Mouse (Mus musculus): Measurements from ENCODE around the gene Foxp1. TPM values are rescaled to one million over a fixed set of nuclear protein-coding genes. Genes with fewer than 3 reads are reported as not detected.

Foxp1 gene
- total RNA-seq (2021) = 10 to 100 TPM; 35.8 to 46.8 TPM
- long read RNA-seq, experiment 1, partial matches to known transcripts = 1 of 7 reads
- long read RNA-seq, experiment 1, other reads (novel, unspliced or antisense) = 6 of 7 reads
- long read RNA-seq, experiment 2, partial matches to known transcripts = 1 of 11 reads
- long read RNA-seq, experiment 2, other reads (novel, unspliced or antisense) = 10 of 11 reads

DNA sequence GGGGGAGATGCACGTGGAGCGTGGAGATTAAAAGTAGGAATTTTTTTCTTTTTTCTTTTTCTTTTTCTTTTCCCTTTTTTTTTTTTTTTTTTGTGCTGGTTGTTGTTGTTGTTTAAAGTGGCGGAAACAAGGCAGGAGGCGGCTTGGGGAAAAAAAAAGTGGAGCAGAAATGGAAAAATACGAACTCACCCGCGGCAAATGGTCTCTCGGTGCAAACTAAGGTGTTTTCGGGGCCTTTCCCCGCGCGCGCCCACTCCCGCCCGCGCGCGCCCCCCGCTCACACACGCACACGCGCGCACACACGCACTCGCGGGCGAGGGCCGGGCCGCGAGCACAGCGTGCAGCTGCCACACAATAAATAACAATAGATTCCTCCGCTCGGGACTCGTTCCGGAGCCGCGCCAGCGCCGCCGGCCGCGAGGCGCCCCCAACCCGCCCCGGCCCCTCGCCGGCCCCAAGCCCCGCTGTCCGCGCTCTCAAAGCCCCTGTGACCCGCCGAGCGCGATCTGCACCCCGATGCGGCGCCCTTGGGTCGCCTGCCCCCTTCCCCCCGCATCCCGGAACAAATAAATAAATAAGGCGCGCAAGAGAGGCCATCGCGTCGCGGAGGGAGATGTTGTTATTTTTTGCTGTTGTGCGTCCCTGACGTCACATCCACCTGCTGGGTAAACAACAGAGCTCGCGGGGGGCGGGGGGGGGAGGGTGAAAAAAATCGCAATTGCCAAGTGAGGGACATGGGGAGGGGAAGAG lies at the start of gene Foxp1:
Foxp1 (minus strand) TSS at position 363 of the 750 bp plus-strand sequence.
- peak; percentile 73 to 76 for DNase-seq (ENCODE audit: low spot score in 2 of 2)

DNA sequence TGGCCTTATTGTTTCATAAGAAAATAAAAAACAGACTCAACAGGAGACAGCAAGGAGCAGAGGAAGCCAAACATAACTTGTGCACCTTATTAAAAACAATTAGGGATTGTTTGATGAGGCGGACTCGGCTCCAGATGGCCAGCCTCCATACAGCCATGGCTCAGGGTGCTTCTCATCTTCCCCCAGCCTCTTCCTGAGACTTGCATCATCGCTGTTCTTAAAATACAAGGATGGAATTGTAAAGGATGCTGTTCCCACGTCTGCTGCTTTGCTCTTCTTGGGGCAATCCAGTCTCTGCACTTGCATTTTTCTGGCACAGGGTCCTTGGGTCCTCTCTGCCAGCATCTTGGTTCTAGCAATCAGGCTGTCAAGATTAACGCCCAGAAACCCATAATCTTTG lies 49.5 kb upstream of the Foxp1 start:
- no peak for DNase-seq (ENCODE audit: low spot score in 2 of 2)

DNA sequence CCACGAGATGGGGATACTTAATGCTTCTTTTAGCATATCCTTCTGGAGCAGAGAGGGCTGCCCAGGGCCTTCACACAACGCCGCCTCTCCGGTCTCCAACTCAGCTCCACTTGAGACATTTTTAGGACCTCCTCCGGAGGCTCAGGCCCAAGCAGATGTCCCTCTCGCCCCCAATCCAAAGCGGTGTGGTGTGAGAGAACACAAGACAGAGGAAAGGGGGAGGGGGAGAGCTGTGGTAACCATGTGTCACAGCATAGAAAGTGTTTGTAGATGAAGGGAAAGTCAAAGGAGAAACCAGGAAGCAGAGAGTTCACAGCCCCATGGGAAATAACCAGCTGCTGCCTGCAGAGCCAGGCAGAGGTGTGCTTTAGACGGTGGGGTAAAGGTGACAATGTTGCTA lies 44.4 kb upstream of the Foxp1 start:
- DNase-seq (ENCODE audit: low spot score in 2 of 2) = no peak

DNA sequence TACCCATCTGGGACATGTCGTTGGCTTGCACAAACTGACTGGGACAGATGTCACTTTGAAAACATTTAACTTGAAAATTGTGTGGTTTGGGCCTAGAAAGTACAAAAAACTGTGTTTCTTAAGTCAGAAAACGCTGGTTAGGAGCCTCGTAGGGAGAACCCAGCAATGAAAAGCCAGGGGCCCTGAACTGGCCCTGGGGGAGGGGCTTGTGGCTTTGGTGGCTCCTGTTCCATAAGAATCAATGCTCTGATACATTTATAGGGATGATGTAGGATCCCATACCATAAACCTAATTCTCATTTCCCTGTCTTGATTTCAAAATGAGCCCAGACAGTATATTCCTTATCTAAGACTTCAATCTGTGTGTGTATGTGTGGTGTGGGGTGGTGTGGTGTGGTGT lies 42.2 kb upstream of the Foxp1 start:
- DNase-seq (ENCODE audit: low spot score in 2 of 2) = no peak

DNA sequence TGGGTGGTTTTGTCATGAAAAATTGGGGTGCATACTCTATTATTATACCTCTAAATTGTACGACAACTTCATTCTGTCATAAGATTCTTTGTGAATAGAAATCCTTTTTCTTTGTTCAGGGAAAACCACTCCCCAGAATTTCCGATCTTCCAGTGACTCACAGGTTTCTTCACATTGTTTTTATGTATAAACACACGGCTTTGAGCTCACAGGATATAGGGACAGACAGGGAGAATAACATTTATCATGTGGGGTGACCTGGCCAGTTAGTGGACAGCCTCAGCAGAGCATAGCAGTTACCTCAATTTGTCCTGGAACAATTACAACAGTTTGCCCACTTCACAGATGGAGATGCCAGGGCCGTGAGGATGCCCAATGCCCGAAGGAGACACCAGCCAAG lies 34.4 kb upstream of the Foxp1 start:
- no peak for DNase-seq (ENCODE audit: low spot score in 2 of 2)

DNA sequence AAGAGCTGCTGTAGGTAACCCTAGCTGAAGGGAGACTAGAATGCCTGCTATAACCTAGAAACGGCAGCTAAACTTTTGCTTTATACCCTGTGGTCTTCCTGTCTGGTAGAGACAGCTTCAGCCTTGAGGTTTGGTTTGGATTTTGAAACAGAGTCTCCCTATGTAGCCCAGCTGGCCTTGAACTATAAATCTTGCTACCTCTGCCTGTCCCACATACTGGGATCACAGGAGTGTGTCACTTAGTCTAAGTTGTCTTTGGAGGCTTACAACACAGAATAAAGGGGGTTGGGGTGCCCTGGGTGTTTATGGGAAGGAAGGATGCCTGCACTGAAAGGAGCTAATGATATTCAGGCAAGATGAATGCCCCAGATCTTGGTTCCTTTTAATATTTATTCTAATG lies 30.3 kb upstream of the Foxp1 start:
- DNase-seq (ENCODE audit: low spot score in 2 of 2) = no peak

DNA sequence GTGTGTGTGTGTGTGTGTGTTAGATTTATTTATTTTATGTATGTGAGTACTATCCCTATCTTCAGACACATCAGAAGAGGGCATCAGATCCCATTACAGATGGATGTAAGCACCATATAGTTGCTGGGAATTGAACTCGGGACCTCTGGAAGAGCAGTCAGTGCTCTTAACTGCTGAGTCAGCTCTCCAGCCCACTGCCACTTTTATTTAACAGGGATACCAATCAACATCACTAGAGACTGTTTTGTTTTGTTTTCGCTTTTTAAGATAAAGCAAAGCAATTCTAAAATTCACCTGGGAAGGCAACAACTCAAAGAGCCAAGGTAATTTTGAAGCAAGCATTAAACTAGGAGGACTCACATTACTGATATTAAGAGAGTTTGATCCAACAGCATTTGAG lies 23.9 kb upstream of the Foxp1 start:
- DNase-seq (ENCODE audit: low spot score in 2 of 2) = no peak

DNA sequence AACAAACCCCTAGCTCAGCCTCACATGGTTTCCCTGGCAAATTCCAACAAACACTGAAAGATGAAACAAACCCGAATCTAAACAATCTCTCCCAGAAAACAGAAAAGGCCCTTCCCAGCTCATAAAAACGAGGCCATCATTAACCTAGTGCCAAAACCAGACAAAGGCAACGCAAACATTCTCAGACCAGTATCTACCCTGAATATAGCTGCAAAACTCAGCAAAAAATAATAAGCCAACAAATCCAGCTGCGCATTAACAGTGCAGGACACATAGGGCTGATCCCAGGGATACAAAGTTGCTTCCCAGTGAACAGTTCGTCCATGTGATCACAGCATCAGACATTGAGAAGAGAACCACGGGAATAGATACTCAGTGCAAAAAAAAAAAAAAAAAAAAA lies 22.9 kb upstream of the Foxp1 start:
- DNase-seq (ENCODE audit: low spot score in 2 of 2) = no peak

DNA sequence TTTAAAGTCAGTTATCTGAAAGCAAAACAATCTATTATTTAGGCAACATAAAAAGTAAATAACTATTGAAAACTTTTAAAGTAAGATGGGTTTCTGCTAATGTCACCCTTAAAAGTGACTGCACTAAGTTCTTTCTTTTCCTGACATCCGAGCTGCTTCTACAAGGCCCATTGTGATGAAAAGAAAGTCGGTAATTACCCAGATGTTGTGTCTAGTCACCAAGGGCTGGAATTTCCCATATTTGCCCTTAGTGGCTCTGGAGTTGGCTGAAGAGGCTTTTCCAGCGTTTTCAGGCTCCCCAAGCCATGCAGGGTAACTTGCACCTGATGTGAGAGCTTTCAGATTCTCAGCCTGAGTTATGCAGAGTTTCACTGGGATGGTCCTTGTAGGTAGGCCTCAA lies 18.6 kb upstream of the Foxp1 start:
- DNase-seq (ENCODE audit: low spot score in 2 of 2) = no peak

DNA sequence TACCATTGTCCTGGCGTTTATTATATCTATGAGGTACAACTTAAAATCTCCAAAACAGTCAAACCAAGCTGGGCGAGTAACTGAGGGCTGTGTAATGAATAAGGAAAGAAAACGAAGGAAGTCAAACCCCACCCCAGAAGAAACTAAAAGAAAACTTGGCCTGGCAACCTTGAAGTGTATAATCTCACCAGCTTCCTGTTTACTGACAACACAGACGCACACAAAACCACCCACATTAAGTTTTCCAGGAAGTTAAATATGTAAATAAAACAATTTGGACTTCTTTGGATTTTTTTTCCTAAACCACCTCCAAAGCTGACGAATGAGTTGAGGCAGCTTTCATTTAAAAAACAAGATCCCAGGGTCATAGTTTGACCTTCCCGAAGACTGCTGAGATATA lies 18.1 kb upstream of the Foxp1 start:
- DNase-seq (ENCODE audit: low spot score in 2 of 2) = no peak

DNA sequence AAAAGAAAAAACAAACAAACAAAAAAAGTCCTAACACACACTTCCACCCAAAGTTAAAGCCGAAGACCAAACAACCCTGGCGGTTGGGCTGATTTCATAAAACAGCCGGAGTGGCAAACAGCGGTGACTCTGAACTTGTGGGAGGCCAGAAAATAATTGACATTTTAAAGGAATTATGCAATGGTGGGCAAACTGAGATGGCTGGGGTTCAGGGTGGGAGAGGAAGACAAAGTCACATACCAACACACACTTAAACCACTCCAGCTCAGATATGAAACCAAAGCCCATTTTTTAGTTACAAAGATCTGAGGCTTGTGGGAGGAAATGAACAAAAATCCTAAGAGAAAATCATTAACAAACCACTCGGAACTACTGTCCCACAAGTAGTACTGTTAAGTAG lies 17.6 kb upstream of the Foxp1 start:
- no peak for DNase-seq (ENCODE audit: low spot score in 2 of 2)

DNA sequence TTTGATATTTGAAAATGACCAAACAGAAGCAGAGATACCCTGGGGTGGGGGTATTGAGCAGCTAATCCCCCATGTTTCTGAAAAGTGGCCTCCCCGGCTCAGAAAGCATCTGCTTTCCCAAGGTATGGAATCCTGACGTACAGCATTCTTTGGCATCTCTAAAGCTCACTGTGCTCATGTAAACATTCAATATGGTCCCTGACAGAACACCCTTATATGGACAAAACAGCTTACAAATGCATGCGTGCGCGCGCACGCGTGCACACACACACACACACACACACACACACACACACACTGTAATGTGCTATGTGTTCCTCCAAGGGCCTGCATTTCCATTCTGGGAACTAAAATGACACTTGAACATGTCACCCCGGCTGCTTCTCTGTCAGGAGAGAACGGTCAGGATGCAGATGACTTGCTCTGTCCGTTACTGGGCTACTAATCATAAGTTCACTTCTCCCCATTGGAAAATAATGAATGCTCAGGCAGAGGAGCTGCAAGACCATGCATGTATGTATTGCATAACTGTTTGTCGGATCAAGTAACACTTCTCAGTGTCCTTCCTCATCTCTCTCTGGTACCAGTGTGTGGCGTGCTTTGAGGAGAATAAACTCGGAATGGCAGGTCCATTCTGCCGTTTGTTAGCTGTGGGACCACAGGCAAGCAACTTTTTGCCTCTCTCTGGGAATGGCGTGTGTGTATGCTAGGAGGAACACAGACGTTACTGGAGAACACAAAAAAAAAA lies 15.8 kb upstream of the Foxp1 start:
- no peak for DNase-seq (ENCODE audit: low spot score in 2 of 2)

DNA sequence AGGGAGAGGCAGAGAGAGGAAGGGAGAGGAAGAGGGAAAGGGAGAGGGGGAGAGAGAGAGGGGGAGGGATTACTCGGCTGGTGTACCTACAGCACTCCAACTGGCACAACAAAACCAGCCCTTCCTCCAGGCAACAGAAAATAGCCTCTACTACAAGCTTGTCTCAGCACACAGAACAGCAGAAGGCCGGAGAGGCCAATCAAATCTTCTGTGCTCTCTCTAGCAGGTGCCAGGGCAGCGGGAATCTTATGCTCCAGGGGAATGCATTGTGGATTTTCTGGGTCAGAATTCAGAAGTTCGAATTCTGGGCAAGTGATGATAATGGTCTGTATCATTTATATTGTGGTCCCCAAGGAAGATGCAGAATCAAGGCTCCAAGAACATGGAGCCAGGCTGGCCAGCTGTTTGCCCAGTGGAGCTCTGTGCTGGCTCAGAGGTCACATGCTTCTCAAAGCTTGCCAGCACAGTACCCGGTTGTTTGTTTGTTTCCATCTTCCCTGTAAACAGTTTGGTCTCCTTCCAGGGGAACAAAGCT lies 11.8 kb upstream of the Foxp1 start:
- no peak for DNase-seq (ENCODE audit: low spot score in 2 of 2)

DNA sequence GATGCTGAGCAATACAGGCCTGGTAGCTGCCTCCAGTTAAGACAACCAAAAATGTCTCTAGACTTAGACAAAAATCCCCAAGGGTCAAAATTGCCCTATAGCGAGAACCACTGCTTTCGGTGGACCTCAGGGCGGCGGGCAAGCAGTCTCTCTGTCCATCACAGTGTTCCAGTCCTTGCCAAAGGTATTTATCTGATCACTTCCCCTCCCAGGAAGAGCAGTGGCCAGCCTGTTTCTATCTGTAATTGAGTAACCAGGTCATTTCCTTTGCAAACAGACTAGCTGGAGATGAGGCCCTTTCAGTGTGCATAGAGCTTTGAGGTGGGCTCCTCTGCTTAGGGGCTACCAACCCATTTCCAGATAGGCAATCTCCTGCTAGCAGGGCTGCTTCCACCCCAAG lies 9.9 kb upstream of the Foxp1 start:
- no peak for DNase-seq (ENCODE audit: low spot score in 2 of 2)

DNA sequence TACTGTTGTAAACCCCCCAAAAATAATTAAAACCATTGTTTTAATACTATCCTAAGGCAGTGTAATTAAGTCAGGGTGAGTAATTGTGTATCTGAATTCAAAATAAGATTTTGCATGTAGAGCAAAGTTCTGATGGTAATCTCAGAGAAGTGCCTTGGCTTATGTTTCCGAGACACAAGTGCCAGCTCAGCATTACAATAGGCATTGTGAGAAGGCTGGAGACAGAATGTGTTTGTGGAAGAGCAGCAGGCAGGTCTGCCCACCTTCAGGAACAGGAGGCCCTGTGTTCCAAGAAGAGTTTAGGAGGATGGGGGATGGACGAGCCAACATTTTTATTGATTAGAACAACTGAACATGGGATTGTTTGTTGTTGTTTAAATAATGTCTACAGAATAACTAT lies 6.5 kb upstream of the Foxp1 start:
- no peak for DNase-seq (ENCODE audit: low spot score in 2 of 2)

DNA sequence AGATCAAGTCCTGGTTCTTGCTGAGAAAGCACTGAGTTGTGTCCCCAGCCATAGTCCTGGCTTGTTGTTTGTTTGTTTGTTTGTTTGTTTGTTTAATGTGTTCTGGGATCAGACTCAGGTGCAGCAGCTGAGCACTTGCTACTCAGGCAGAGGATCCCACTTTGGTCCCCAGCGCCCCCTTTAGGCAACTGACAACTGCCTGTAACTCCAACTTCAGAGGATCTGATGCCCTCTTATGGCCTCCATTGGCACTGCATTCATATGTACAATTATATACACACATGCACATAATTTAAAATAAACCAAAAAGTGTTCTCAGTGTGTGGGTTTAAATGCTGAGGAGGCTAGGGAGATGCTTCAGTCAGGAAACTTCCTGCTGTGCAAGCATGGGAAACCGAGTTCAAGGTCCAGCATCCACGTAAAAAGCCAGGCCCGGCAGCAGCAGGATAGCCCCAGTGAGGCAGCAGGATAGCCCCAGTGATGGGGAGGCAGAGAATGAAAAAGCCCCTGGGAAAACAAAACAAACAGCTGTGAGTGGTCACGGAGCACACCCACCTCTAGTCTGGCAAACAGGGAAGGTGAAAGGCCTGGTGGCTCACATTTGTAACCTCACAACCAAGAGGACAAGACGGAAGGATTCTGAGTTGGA lies 5.1 kb upstream of the Foxp1 start:
- no peak for DNase-seq (ENCODE audit: low spot score in 2 of 2)

DNA sequence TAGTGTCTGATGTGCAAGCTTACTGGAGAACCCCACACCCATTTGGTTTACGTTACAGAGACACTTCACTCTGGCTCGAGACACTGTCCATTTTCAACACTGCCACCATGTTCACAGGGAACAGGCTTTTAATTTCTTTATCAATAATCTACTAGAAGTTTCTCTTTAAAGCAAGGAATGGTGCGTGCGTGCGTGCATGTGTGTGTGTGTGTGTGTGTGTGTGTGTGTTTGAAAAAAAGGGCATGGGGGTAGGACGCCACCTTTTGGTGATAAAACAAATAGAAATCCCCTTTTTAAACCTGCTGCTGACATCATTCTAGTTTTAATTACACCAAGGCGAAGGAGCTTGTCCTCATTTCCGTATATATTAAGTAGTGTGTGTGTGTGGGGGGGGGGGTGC lies 2.8 kb upstream of the Foxp1 start:
- no peak for DNase-seq (ENCODE audit: low spot score in 2 of 2)

DNA sequence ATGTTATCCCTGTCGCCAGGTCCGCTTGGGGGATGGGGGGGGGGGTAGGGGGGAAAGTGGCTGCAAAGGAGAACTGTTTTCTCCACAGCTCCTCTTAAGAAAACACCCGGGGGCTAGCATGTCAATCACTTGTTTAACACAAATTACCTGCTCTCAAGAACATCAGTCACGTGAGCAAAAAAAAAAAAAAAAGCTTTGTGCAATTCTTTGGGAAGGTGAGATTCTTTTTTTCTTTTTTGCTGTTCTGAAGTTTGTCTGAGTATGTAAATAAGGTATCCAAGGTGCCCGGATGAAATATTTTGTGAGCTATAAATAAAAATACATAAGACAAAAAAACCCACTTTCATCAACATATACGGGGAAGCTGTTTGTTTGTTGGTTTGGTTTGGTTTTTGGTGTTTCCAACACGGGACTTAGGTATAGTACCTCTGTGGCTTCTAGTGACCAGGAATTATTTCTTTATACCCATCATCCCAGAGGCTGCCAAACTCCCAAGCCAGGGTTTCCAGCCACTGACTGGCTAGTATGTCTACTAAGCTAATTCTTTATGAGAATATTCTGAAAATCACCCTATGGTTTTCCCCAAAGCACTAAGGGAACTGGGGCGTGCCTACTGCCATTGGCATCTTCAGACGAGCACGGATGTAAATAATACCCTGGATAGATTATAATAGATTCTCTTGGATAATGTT lies 1.3 kb upstream of the Foxp1 start:
- DNase-seq (ENCODE audit: low spot score in 2 of 2) = no peak

DNA sequence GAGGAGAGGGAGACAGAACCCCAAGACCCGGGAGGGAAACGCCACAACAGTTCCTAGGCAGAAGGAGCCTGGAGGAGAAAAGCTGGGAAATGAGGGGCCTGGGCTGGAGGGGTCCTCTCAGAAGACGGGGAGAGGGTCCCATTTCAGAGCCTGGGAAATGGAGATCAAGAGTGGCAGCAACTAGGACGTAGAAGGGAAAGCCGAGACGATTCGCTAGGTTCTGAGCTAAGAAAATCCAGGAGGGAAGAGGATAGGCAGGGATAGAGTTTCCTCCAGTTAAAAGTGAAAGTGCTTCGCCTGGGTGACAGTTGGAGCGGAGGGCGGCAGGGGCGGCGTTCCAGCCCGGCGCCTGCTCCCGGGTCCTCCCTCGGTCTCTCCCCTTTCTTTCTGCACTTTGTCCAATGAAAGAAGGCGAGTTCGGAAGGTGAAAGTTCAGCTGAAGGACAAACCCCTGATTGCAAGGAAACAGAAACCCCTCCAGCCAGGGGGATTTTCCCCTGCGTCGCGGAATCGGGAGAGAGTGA lies 650 bp upstream of the Foxp1 start:
- DNase-seq (ENCODE audit: low spot score in 2 of 2) = peak; percentile 71 to 72

DNA sequence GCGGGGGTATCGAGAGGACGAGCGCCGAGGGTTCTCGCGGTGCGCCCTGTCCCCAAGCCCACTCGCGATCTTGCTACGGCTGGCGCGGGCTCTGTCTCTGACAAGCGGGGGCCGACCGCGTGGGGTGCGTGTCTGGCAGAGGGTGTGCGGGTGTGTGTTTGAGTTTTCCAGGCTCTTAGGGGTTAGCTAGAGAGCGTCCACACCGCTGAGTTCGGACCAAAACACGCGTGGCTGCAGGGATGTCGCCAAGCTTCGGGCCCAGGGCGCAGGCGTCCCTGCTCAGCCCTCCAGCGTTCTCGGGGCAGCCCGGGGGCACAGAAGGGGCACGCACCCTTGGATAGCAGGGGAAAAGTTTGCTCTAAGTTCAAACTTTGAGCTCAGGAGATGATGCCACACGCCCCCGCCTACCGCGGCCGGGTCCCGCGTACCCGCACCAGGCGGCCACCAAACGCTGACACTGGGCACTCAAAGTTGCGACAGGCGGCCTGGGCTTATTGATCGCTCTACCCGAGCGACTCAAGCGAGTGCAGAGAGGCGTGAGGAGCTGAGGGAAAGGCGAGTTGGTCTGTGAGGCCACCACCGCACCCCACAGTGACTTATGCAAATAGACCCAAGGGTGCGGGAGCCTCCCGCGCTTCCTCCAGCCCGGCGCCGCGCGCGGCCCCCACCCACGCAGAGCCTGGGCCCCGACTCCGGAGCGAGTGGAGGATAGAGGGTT lies 721 bp downstream of the Foxp1 start:
- DNase-seq (ENCODE audit: low spot score in 2 of 2) = peak; percentile 54 to 57
